Mouse (Mus musculus) midbrain, postnatal 0 days (tissue): ENCODE measurements around the gene Gtf3c3. TPM values are rescaled to one million over a fixed set of nuclear protein-coding genes. Genes with fewer than 3 reads are reported as not detected.

Experiments used
- ATAC-seq: fragments of 200-750 bp; cut with Nextera tagmentation; 2 replicates; pipeline ENCODE4 v1.8.0; 2017; ENCODE audit warnings: moderate number of reproducible peaks, mild to moderate bottlenecking, moderate TSS enrichment, moderate library complexity; ENCODE audit not compliant: low FRiP score
- DNase-seq: peaks from one replicate; pipeline ENCODE4 v3.0.0-alpha.2; 2015; ENCODE audit warnings: low spot score
- H3K27ac ChIP-seq: fragments of 300-500 bp; sonication (generic); 2 replicates; pipeline ENCODE4 v1.5.1; 2014; ENCODE audit warnings: low read depth, mild to moderate bottlenecking, low read length, mixed read lengths
- H3K27me3 ChIP-seq: fragments of 300-500 bp; sonication (generic); 2 replicates; pipeline ENCODE4 v1.6.1; 2014; ENCODE audit warnings: low read length, control low read depth, mixed read lengths; ENCODE audit not compliant: insufficient read depth
- H3K36me3 ChIP-seq: fragments of 300-500 bp; sonication (generic); 2 replicates; pipeline ENCODE4 v1.6.1; 2014; ENCODE audit warnings: low read length, control low read depth, mixed read lengths; ENCODE audit not compliant: insufficient read depth
- H3K4me1 ChIP-seq: fragments of 300-500 bp; sonication (generic); 2 replicates; pipeline ENCODE4 v1.6.1; 2014; ENCODE audit warnings: mild to moderate bottlenecking, control low read depth, antibody characterized with exemption, low read length, mixed read lengths; ENCODE audit not compliant: insufficient read depth
- H3K4me2 ChIP-seq: fragments of 300-500 bp; sonication (generic); 2 replicates; pipeline ENCODE4 v1.6.1; 2014; ENCODE audit warnings: low read depth, mild to moderate bottlenecking, low read length, mixed read lengths; ENCODE audit not compliant: poor library complexity, severe bottlenecking
- H3K4me3 ChIP-seq: fragments of 300-500 bp; sonication (generic); 2 replicates; pipeline ENCODE4 v1.5.1; 2014; ENCODE audit warnings: low read depth, mild to moderate bottlenecking, low read length, moderate library complexity
- H3K9ac ChIP-seq: fragments of 300-500 bp; sonication (generic); replicated peaks from 2 replicates; pipeline ENCODE4 v1.6.1; 2014; ENCODE audit warnings: mild to moderate bottlenecking, low read length, moderate library complexity, mixed read lengths; ENCODE audit not compliant: poor library complexity, severe bottlenecking
- H3K9me3 ChIP-seq: fragments of 300-500 bp; sonication (generic); 2 replicates; pipeline ENCODE4 v1.6.1; 2016; ENCODE audit warnings: low read length, control low read depth
- CTCF ChIP-seq: IDR thresholded peaks from 2 replicates; pipeline ENCODE4 v1.5.1; 2016; ENCODE audit warnings: antibody characterized with exemption, mild to moderate bottlenecking
- WGBS: fragments of 180-500 bp; shearing (Covaris S2); extraction: QIAGEN DNeasy Blood & Tissue Kit; methylation state at CpG from one replicate; pipeline ENCODE4 v1.1.7; 2014; 5-methylcytosine and 5-hydroxymethylcytosine counted together
- polyA plus RNA-seq: library from polyadenylated mRNA; unstranded; fragments of >200 nt; fragmentation: Nextera tagmentation; extraction: Ambion mirVana; gene quantifications from 2 replicates; pipeline ENCODE4 v1.2.1, GENCODE M21; 2015
- total RNA-seq: library from RNA; depleted of rRNA; stranded (reverse); fragments of >200 nt; gene quantifications from 2 replicates; pipeline ENCODE4 v1.2.3, GENCODE M21; 2014; rRNA removed

Gene Gtf3c3
- total and polyA plus RNA-seq, 2 experiments from 2014 or later, result 17.3 to 23.2 TPM

DNA sequence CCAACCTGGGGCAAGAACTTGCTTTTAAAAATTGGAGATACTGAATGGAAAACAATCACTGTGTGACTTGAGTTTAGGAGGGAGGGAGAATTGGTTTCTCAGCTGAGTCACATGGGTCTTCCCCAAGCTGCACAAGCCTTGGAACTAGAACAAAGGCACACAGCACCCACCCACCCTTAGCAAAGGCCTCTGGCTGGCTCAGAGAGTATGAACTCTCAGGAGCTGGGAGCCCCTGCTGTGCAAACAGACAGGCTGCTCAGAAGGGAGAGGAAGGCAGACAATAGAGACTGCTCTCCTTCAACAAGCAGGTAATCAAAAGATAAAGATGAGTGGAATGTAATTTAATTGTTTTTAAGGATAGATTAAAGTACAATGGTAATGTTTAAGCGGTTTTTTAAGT is 54.5 kb downstream of the Gtf3c3 start:
- ATAC-seq (no peak), DNase-seq (no peak)
- no peak overlapping the region for H3K9ac ChIP-seq
- 15% methylated on average over 1 of the region's 1 CpGs for WGBS
- no peak overlapping the region for H3K4me3 ChIP-seq
- no peak for TF ChIP-seq CTCF
- no peaks in the 10 kb centered on the region for H3K9me3 ChIP-seq
- no peak overlapping the region for H3K4me2 ChIP-seq
- H3K36me3 ChIP-seq, result no peaks in the 10 kb centered on the region
- H3K27me3 ChIP-seq, result no peaks in the 10 kb centered on the region
- no peaks in the 10 kb centered on the region for H3K4me1 ChIP-seq
- no peak overlapping the region for H3K27ac ChIP-seq

DNA sequence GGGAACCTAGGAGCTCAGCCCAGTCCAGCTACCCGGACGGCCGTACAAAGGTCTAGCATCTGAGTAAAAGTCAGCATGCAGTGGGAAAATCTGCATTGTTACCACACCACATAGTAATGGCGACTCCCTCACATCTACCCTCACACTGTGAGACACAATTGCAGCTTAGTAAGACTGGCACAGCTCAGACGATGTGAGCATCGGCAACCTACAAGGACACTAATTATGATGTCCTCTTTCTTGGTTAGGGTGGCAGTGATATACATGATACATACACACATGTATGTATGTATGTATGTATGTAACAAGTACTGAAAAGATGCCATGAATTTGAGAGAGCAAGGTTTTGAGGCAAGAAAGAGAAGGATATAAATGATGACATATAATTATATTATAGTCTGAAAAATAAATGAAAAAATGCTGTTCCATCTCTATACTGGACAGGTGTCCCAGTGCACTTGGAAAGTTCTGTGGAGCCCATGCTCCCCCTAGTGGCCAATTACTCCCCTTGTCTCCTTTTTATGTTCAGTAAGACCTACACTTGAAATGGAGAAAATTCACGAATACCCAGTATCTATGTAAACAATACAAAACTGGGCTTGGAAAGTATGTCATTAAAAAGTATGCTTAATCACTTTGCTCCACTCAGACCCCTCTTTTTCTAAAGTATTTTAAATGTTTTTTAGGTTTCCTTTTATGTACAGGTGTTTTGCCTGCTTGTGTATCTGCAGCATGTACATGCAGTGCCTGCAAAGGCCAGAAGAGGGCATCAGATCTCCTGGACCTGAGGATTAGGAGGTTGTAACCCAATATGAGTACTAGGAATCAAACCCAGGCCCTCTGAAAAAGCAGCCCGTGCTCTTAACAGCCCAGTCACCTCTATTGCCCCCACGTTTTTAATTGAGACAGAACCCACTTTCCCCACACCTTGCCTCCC is 57.5 kb downstream of the Gtf3c3 start:
- 86% methylated on average over 9 of the region's 9 CpGs for WGBS
- H3K4me2 ChIP-seq, result no peak overlapping the region
- H3K4me1 ChIP-seq, result no peaks in the 10 kb centered on the region
- ATAC-seq (peak; percentile 71), DNase-seq (peak; percentile 80)
- peak; percentile 81 for TF ChIP-seq CTCF
- no peak overlapping the region for H3K4me3 ChIP-seq
- no peak overlapping the region for H3K9ac ChIP-seq
- no peaks in the 10 kb centered on the region for H3K36me3 ChIP-seq
- H3K27me3 ChIP-seq, result no peaks in the 10 kb centered on the region
- H3K27ac ChIP-seq, result no peak overlapping the region
- H3K9me3 ChIP-seq, result no peaks in the 10 kb centered on the region

DNA sequence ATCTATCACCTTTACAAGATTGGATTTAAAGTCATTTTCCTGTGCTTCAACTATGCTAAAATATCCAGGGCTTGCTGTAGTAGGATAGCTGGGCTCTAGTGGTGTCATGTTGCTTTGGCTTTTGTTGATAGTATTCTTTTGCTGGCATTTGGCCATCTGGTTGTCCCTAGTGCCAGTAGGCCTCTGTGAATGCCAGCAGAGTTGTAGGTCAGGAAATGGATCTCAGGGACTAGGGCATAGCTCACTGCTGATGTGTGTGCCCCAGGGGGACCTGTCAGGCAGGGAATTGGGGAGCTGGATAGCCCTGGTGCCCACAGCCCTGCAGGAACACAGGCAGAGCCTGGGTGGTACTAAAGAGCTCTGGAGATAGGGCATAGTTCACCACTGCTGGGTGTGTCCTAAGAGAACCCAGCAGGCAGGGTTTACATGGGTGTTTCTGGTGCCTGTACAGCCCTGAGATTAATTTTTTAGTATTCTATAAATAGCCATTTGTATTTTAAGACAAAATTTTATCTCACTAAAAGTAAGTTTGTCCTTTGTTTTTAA is 61.2 kb downstream of the Gtf3c3 start:
- peak; percentile 9 for DNase-seq

DNA sequence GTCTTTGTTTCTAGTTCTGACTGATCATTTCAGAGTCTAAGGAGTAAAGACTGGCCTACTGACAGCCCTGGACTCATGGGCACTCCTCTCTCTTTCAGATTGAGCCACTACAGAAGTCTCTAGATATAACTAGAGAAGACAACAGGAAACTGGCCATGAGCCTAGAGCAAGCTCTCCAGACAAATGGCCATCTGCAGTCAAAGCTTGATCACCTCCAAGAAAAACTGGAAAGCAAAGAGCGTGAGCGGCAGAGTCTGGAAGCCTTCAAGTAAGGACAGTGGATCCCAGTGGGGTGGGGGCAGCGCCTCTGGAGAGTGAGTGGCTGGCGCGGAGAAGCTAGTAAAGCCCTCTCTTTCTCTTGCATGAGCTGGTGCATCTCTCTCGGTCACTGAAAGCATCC is 82.2 kb downstream of the Gtf3c3 start:
- H3K36me3 ChIP-seq, result no peaks in the 10 kb centered on the region
- no peak overlapping the region for H3K4me3 ChIP-seq
- H3K4me1 ChIP-seq, result no peaks in the 10 kb centered on the region; the same call in 1 of the 2 replicates
- no peak overlapping the region for H3K27ac ChIP-seq
- H3K9ac ChIP-seq, result no peak overlapping the region
- no peaks in the 10 kb centered on the region for H3K27me3 ChIP-seq
- H3K4me2 ChIP-seq, result no peak overlapping the region
- no peak for DNase-seq
- TF ChIP-seq CTCF, result no peak
- ATAC-seq, result no peak
- WGBS, result 91% methylated on average over 6 of the region's 6 CpGs
- H3K9me3 ChIP-seq, result no peaks in the 10 kb centered on the region

More for the DNA sequence above, 61.2 kb downstream of the Gtf3c3 start:
- Histone ChIP-seq H3K36me3 (no peaks in the 10 kb centered on the region), H3K4me2 (no peak overlapping the region), H3K9ac (no peak overlapping the region), H3K27ac (no peak overlapping the region), H3K9me3 (no peaks in the 10 kb centered on the region), H3K4me3 (no peak overlapping the region), H3K27me3 (no peaks in the 10 kb centered on the region), H3K4me1 (no peaks in the 10 kb centered on the region)
- ATAC-seq, result no peak
- no peak for TF ChIP-seq CTCF

DNA sequence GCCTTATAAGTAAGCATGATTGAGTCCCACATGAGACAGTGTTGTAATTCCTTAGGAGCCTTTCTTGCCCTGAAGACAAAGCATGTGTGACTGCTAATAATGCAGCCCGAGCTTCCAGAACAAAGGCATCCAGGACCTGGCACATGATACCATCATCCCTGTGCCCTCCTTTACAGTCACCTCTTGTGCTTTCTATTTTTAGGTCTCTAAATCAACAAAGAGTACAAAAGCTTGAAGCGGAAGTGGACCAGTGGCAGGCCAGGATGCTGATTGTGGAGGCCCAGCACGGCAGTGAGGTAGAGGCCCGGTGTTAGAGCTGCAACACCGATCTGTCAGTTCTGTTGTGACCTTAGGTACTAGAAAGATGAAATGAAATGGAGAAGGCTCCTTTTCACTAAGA is 83.3 kb downstream of the Gtf3c3 start:
- Histone ChIP-seq H3K27me3 (no peaks in the 10 kb centered on the region), H3K36me3 (no peaks in the 10 kb centered on the region), H3K4me2 (no peak overlapping the region), H3K27ac (no peak overlapping the region), H3K9ac (no peak overlapping the region), H3K9me3 (no peaks in the 10 kb centered on the region), H3K4me1 (no peaks in the 10 kb centered on the region; the same call in 1 of the 2 replicates), H3K4me3 (no peak overlapping the region)
- WGBS, result 82% methylated on average over 5 of the region's 5 CpGs
- DNase-seq, result no peak
- ATAC-seq, result no peak
- TF ChIP-seq CTCF, result no peak

DNA sequence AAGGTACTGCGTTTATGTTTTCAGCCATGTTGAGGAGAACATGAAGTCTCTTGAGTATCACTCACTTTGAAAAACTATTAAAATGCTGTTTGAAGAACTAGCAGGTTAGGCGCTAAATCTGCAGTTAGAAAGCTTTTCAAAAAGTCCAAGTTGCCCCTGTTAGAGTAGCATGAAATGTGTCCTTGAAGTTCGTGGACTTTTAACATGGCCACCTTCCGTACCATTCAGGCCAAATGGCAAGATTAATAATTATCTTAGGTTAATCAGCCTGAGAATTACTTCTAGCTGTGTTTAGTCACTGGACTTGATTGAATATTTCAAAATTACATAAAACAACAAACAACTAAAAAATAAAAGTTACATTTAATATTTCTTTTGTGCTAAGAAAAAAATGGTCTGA is 84.0 kb downstream of the Gtf3c3 start:
- TF ChIP-seq CTCF, result no peak
- Histone ChIP-seq H3K9ac (no peak overlapping the region), H3K4me3 (no peak overlapping the region), H3K36me3 (no peaks in the 10 kb centered on the region), H3K4me2 (no peak overlapping the region), H3K9me3 (no peaks in the 10 kb centered on the region), H3K27ac (no peak overlapping the region), H3K27me3 (no peaks in the 10 kb centered on the region), H3K4me1 (no peaks in the 10 kb centered on the region; the same call in 1 of the 2 replicates)
- DNase-seq (no peak), ATAC-seq (no peak)
- whole genome bisulfite sequencing, result 92% methylated on average over 4 of the region's 4 CpGs

Other genes starting within 250 kb of the Gtf3c3 start
- gene Hecw2, start 243.8 kb downstream of the Gtf3c3 start, total RNA-seq, result 22.2 and 26.6 TPM in 2 replicates
- 5.9 and 6.2 TPM in 2 replicates for gene Hecw2, start 243.8 kb downstream of the Gtf3c3 start, polyA plus RNA-seq
- gene Ccdc150, start 188.3 kb downstream of the Gtf3c3 start, total RNA-seq, result 0.11 TPM in 1 of 2 replicates, not detected in the other
- 0.15 and 0.23 TPM in 2 replicates for gene Ccdc150, start 188.3 kb downstream of the Gtf3c3 start, polyA plus RNA-seq
- 91.4 and 127 TPM in 2 replicates for gene Pgap1, start 118.7 kb upstream of the Gtf3c3 start, total RNA-seq
- 21.0 and 26.1 TPM in 2 replicates for gene Pgap1, start 118.7 kb upstream of the Gtf3c3 start, polyA plus RNA-seq